Mouse (Mus musculus) hindbrain, embryonic 16.5 days (tissue): ENCODE data around the gene Samd4b. TPM values are rescaled to one million over a fixed set of nuclear protein-coding genes. Genes with fewer than 3 reads are reported as not detected.
A peak's percentile ranks its signal among the peaks of the same experiment; 100 is the strongest.

ENCODE experiments used
- ATAC-seq: fragments of 200-750 bp; cut with Nextera tagmentation; 2 replicates; pipeline ENCODE4 v1.8.0; 2017; ENCODE audit warnings: moderate TSS enrichment, moderate library complexity
- H3K27ac ChIP-seq: fragments of 300-500 bp; sonication (generic); 2 replicates; pipeline ENCODE4 v1.5.1; 2014; ENCODE audit warnings: low read depth, mild to moderate bottlenecking, control low read depth, low read length, moderate library complexity
- H3K27me3 ChIP-seq: fragments of 300-500 bp; sonication (generic); replicated peaks from 2 replicates; pipeline ENCODE4 v1.6.1; 2014; ENCODE audit warnings: low read length; ENCODE audit not compliant: control insufficient read depth, insufficient read depth
- H3K36me3 ChIP-seq: fragments of 300-500 bp; sonication (generic); 2 replicates; pipeline ENCODE4 v1.6.1; 2014; ENCODE audit warnings: mild to moderate bottlenecking, low read length, moderate library complexity, mixed read lengths; ENCODE audit not compliant: control insufficient read depth, insufficient read depth
- H3K4me1 ChIP-seq: fragments of 300-500 bp; sonication (generic); 2 replicates; pipeline ENCODE4 v1.6.1; 2014; ENCODE audit warnings: low read depth, low read length; ENCODE audit not compliant: control insufficient read depth, insufficient read depth
- H3K4me2 ChIP-seq: fragments of 300-500 bp; sonication (generic); 2 replicates; pipeline ENCODE4 v1.6.1; 2014; ENCODE audit warnings: mild to moderate bottlenecking, low read length, control low read depth, moderate library complexity
- H3K4me3 ChIP-seq: fragments of 300-500 bp; sonication (generic); 2 replicates; pipeline ENCODE4 v1.5.1; 2014; ENCODE audit warnings: mild to moderate bottlenecking, low read length, control low read depth, moderate library complexity
- H3K9ac ChIP-seq: fragments of 300-500 bp; sonication (generic); 2 replicates; pipeline ENCODE4 v1.6.1; 2014; ENCODE audit warnings: low read depth, mild to moderate bottlenecking, control low read depth, low read length, moderate library complexity
- H3K9me3 ChIP-seq: fragments of 300-500 bp; sonication (generic); 2 replicates; pipeline ENCODE4 v1.6.1; 2014; ENCODE audit warnings: mild to moderate bottlenecking, low read length, moderate library complexity; ENCODE audit not compliant: control insufficient read depth
- WGBS: fragments of 180-500 bp; shearing (Covaris S2); extraction: QIAGEN DNeasy Blood & Tissue Kit; methylation state at CpG from one replicate; pipeline ENCODE4 v1.1.7; 2014; 5-methylcytosine and 5-hydroxymethylcytosine counted together
- polyA plus RNA-seq: library from polyadenylated mRNA; unstranded; fragments of >200 nt; fragmentation: Nextera tagmentation; extraction: Ambion mirVana; gene quantifications from 2 replicates; pipeline ENCODE4 v1.2.1, GENCODE M21; 2015

The Samd4b gene
- polyA plus RNA-seq, 1 experiment from 2014 or later = 11.1 TPM

GRCm38 (mm10) chr7:28595751-28596435 is 2.1 kb downstream of the Samd4b start:
- no peak for ATAC-seq
- Histone ChIP-seq H3K9me3 (no peaks in the 10 kb centered on the region), H3K4me3 (no peak overlapping the region), H3K9ac (no peak overlapping the region; the same call in 1 of the 2 replicates), H3K27me3 (no peaks in the 10 kb centered on the region), H3K4me1 (peaks cover 28% of the 10 kb centered on the region), H3K4me2 (no peak overlapping the region), H3K36me3 (no peaks in the 10 kb centered on the region), H3K27ac (no peak overlapping the region)
- WGBS = 61% methylated on average over 8 of the region's 8 CpGs

- Histone ChIP-seq H3K27me3 (no peaks in the 10 kb centered on the region), H3K36me3 (no peaks in the 10 kb centered on the region), H3K9me3 (no peaks in the 10 kb centered on the region), H3K4me3 (no peak overlapping the region), H3K4me2 (no peak overlapping the region), H3K4me1 (peaks cover 28% of the 10 kb centered on the region), H3K9ac (no peak overlapping the region), H3K27ac (no peak overlapping the region)
- no peak for ATAC-seq
- 47% methylated on average over 14 of the region's 14 CpGs for WGBS
Measured at GRCm38 (mm10) chr7:28593206-28594111, 4.5 kb downstream of the Samd4b start.

GRCm38 (mm10) chr7:28591862-28592261 is 6.1 kb downstream of the Samd4b start:
- no peak for ATAC-seq
- no peak overlapping the region for H3K9ac ChIP-seq
- H3K4me2 ChIP-seq = no peak overlapping the region
- no peak overlapping the region for H3K27ac ChIP-seq
- H3K27me3 ChIP-seq = no peaks in the 10 kb centered on the region
- H3K9me3 ChIP-seq = no peaks in the 10 kb centered on the region
- peaks cover 39% of the 10 kb centered on the region for H3K4me1 ChIP-seq
- no peak overlapping the region for H3K4me3 ChIP-seq
- no peaks in the 10 kb centered on the region for H3K36me3 ChIP-seq
- WGBS = 67% methylated on average over 1 of the region's 1 CpGs

- Histone ChIP-seq H3K4me2 (no peak overlapping the region), H3K9me3 (no peaks in the 10 kb centered on the region), H3K9ac (no peak overlapping the region), H3K27ac (0 out of 2 replicates have a peak overlapping the region, but pooled peaks have one; percentile 31), H3K36me3 (no peaks in the 10 kb centered on the region), H3K27me3 (no peaks in the 10 kb centered on the region), H3K4me1 (peaks cover 38% of the 10 kb centered on the region), H3K4me3 (no peak overlapping the region)
- ATAC-seq = no peak
Measured at GRCm38 (mm10) chr7:28587644-28588043, 10.3 kb downstream of the Samd4b start.

GRCm38 (mm10) chr7:28586663-28587411 is 11.1 kb downstream of the Samd4b start:
- H3K4me1 ChIP-seq = peaks cover 35% of the 10 kb centered on the region
- no peaks in the 10 kb centered on the region for H3K9me3 ChIP-seq
- ATAC-seq = 0 out of 2 replicates have a peak, but pooled peaks have one; percentile 16

GRCm38 (mm10) chr7:28585001-28585400 is 12.9 kb downstream of the Samd4b start:
- H3K4me2 ChIP-seq = no peak overlapping the region
- no peak overlapping the region for H3K9ac ChIP-seq
- no peaks in the 10 kb centered on the region for H3K27me3 ChIP-seq
- no peak for ATAC-seq
- 82% methylated on average over 6 of the region's 6 CpGs for WGBS
- H3K27ac ChIP-seq = no peak overlapping the region
- H3K4me1 ChIP-seq = peaks cover 35% of the 10 kb centered on the region
- H3K36me3 ChIP-seq = no peaks in the 10 kb centered on the region
- H3K9me3 ChIP-seq = no peaks in the 10 kb centered on the region
- no peak overlapping the region for H3K4me3 ChIP-seq

More at GRCm38 (mm10) chr7:28586663-28587411, 11.1 kb downstream of the Samd4b start:
- no peaks in the 10 kb centered on the region for H3K36me3 ChIP-seq
- no peak overlapping the region for H3K4me2 ChIP-seq
- H3K4me3 ChIP-seq = no peak overlapping the region
- 46% methylated on average over 6 of the region's 6 CpGs for WGBS
- H3K9ac ChIP-seq = no peak overlapping the region
- H3K27ac ChIP-seq = no peak overlapping the region
- no peaks in the 10 kb centered on the region for H3K27me3 ChIP-seq

- no peak for ATAC-seq
- no peak overlapping the region for H3K4me2 ChIP-seq
- H3K27ac ChIP-seq = no peak overlapping the region
- WGBS = 74% methylated on average over 4 of the region's 4 CpGs
- no peaks in the 10 kb centered on the region for H3K27me3 ChIP-seq
- H3K36me3 ChIP-seq = no peaks in the 10 kb centered on the region
- H3K4me1 ChIP-seq = peaks cover 35% of the 10 kb centered on the region
- H3K9me3 ChIP-seq = no peaks in the 10 kb centered on the region
- H3K4me3 ChIP-seq = no peak overlapping the region
- H3K9ac ChIP-seq = no peak overlapping the region
Measured at GRCm38 (mm10) chr7:28584468-28584867, 13.5 kb downstream of the Samd4b start.

- Histone ChIP-seq H3K9me3 (no peaks in the 10 kb centered on the region), H3K9ac (no peak overlapping the region), H3K4me2 (no peak overlapping the region), H3K36me3 (no peaks in the 10 kb centered on the region), H3K4me1 (peaks cover 35% of the 10 kb centered on the region), H3K27me3 (no peaks in the 10 kb centered on the region), H3K4me3 (no peak overlapping the region), H3K27ac (no peak overlapping the region)
- ATAC-seq = no peak
- WGBS = 81% methylated on average over 8 of the region's 8 CpGs
Measured at GRCm38 (mm10) chr7:28583570-28584344, 14.2 kb downstream of the Samd4b start.
